ENCODE assay signal across 17 mouse cellular contexts in the genomic region with DNA sequence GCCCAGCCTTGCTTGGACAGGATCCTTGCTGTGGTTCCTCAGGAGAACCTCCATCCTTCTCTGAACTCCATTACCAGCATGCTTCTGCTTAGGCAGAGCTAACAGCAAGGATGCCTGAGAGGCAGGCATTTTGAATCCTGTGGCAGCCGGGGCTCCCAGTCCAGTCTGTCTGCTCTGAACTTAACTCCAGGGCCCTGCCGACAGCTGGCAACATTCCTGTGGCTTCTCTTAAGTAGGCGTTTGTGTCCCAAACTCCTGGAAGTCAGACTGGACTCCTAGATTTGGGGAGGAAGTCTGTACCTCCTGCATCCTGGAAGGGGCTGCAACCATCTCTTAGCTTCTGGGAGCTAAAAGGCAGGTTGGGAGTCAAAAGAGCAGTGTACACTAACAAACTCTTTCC. TPM values are rescaled to one million over a fixed set of nuclear protein-coding genes. Genes with fewer than 3 reads are reported as not detected.
DNase-seq lines count a peak whose midpoint lies in the region; ATAC-seq and TF ChIP-seq lines count a peak whose summit lies in the region.
"Had no signal": no experiment of that assay in that cellular context is flagged by ENCODE, and none has a peak within 500 bp of the region (broad histone marks: within the 10 kb centered on the region; RNA-seq: fewer than 3 reads in every experiment).

No protein-coding gene starts in this region.

- no peak for TF ChIP-seq POLR2A in lung, adult 2 months (IDR thresholded peaks at IDR 0.05; ENCODE audit: borderline replicate concordance, extremely low read depth, low read depth, low read length)

- intact Hi-C loops in gastrocnemius, postnatal 14 days (cut with DNase I; ENCODE audit: low total_unique reads): no loop called here
- intact Hi-C loops in gastrocnemius, postnatal 36 days (cut with DNase I): no loop called here

- H3K27me3 ChIP-seq in lung, embryonic 14.5 days (ENCODE audit: insufficient read depth, low read length): no peaks in the 10 kb centered on the region
- H3K27me3 ChIP-seq in limb, embryonic 11.5 days (ENCODE audit: control insufficient read depth, insufficient read depth, low read length): no peaks in the 10 kb centered on the region
- H3K27me3 ChIP-seq: heart, embryonic 12.5 days; Patski had no signal

- 36% methylated on average over 3 of the region's 3 CpGs for WGBS in lung, embryonic 14.5 days
- WGBS in lung, adult 2 months: 49% methylated on average over 3 of the region's 3 CpGs
- WGBS in limb, embryonic 11.5 days: 45% methylated on average over 3 of the region's 3 CpGs

- H3K9ac ChIP-seq in lung, embryonic 14.5 days: no peak overlapping the region; the same call in 1 of the 2 replicates
- no peak overlapping the region for H3K9ac ChIP-seq in limb, embryonic 11.5 days (ENCODE audit: low read length)
- H3K9ac ChIP-seq: heart, embryonic 12.5 days had no signal

- H3K4me2 ChIP-seq in lung, embryonic 14.5 days: no peak overlapping the region
- no peak overlapping the region for H3K4me2 ChIP-seq in limb, embryonic 11.5 days (ENCODE audit: low read depth, severe bottlenecking)
- H3K4me2 ChIP-seq: heart, embryonic 12.5 days had no signal

- H3K4me3 ChIP-seq in lung, embryonic 14.5 days (ENCODE audit: low read depth, low read length): no peak overlapping the region
- no peak overlapping the region for H3K4me3 ChIP-seq in lung, adult 2 months (replicated peaks; ENCODE audit: extremely low read depth, low read depth, low read length)
- no peak overlapping the region for H3K4me3 ChIP-seq in limb, embryonic 11.5 days (ENCODE audit: low read depth, low read length)
- H3K4me3 ChIP-seq: heart, embryonic 12.5 days; midbrain, embryonic 10.5 days had no signal

- no peaks in the 10 kb centered on the region for H3K9me3 ChIP-seq in lung, embryonic 14.5 days (ENCODE audit: low read depth, low read length)
- H3K9me3 ChIP-seq in limb, embryonic 11.5 days (ENCODE audit: control insufficient read depth, low read length): no peaks in the 10 kb centered on the region
- H3K9me3 ChIP-seq: heart, embryonic 12.5 days; midbrain, embryonic 10.5 days had no signal

- peak; percentile 36 for DNase-seq in gastrocnemius, postnatal 14 days
- no peak for DNase-seq in gastrocnemius, postnatal 36 days
- DNase-seq in lung, embryonic 14.5 days: peak; percentile 55
- no peak for DNase-seq in lung, adult 2 months
- DNase-seq in limb, embryonic 11.5 days (ENCODE audit: low spot score): peak; percentile 38
- peak; percentile 40 to 70 for DNase-seq in lung, postnatal 4 days
- no peak for DNase-seq in cerebellum, adult 18-20 months
- DNase-seq: cerebellum, postnatal 25 days; kidney, postnatal 25 days; right cerebral cortex, postnatal 14 days; thymus, postnatal 4 days had no signal

- H3K36me3 ChIP-seq in lung, embryonic 14.5 days (ENCODE audit: insufficient read depth): peaks cover 31% of the 10 kb centered on the region
- peaks cover 2% of the 10 kb centered on the region; the same call in 1 of the 2 replicates for H3K36me3 ChIP-seq in limb, embryonic 11.5 days (ENCODE audit: control insufficient read depth, insufficient read depth, low read length)

- ATAC-seq in lung, embryonic 14.5 days (ENCODE audit: insufficient read depth): no peak
- ATAC-seq in limb, embryonic 11.5 days (ENCODE audit: insufficient number of reproducible peaks, low FRiP score, low TSS enrichment, low read depth): no peak
- no peak for ATAC-seq in megakaryocyte, adult 5-6 weeks (ENCODE audit: poor library complexity, severe bottlenecking)
- ATAC-seq: inflammation-experienced regulatory T-cells, adult 6 months; Patski had no signal

- no peak for TF ChIP-seq CTCF in lung, embryonic 14.5 days (IDR thresholded peaks at IDR 0.05; ENCODE audit: low read depth)
- TF ChIP-seq CTCF in lung, adult 2 months (IDR thresholded peaks at IDR 0.05; ENCODE audit: insufficient read depth, low read length): no peak

- H3K27ac ChIP-seq in lung, embryonic 14.5 days (ENCODE audit: low read depth): peak overlapping the region; percentile 50; the same call in 1 of the 2 replicates
- H3K27ac ChIP-seq in limb, embryonic 11.5 days (replicated peaks; ENCODE audit: low read depth, low read length): peak overlapping the region; percentile 38
- H3K27ac ChIP-seq: midbrain, embryonic 10.5 days had no signal

- H3K4me1 ChIP-seq in lung, embryonic 14.5 days (ENCODE audit: insufficient read depth): peaks cover 5% of the 10 kb centered on the region
- peaks cover 16% of the 10 kb centered on the region for H3K4me1 ChIP-seq in lung, adult 2 months (ENCODE audit: control insufficient read depth, insufficient read depth, low read length)
- H3K4me1 ChIP-seq in limb, embryonic 11.5 days (ENCODE audit: control insufficient read depth, insufficient read depth, low read length): peaks cover 27% of the 10 kb centered on the region

RNA-seq across cellular contexts. Expression of a gene that starts 3.0 kb away (rescaled TPM):
- total RNA-seq in gastrocnemius, postnatal 14 days (2021): 10 to 100 TPM; 25.7 to 34.3 TPM
- total RNA-seq in gastrocnemius, postnatal 36 days (2021): 10 to 100 TPM; 12.9 to 16.0 TPM
- polyA plus RNA-seq in lung, embryonic 14.5 days (2014; fragmentation: Nextera tagmentation; extraction: Ambion mirVana): 16.6 and 20.0 TPM in 2 replicates
- polyA plus RNA-seq in lung, adult 2 months (2012; rRNA removed): 77.0 and 91.8 TPM in 2 replicates
- polyA plus RNA-seq in limb, embryonic 11.5 days (2014; fragmentation: Nextera tagmentation; extraction: Ambion mirVana): 14.6 and 14.7 TPM in 2 replicates
- total RNA-seq in megakaryocyte, adult 5-6 weeks (2015): not detected in 2 replicates
- 0.11 TPM in 1 of 2 replicates, not detected in the other for total RNA-seq in megakaryocyte, adult 5-6 weeks (2017)
- total RNA-seq: hematopoietic stem cell, adult 5-6 weeks had no signal
- polyA plus RNA-seq: inflammation-experienced regulatory T-cells, adult 6 months had no signal

Comparison
In these comparisons a context has a peak if more than half of its experiments do, and no peak if none do; other contexts are left out.
1. DNase-seq: peak in gastrocnemius, postnatal 14 days (single experiment), lung, embryonic 14.5 days (single experiment), limb, embryonic 11.5 days (single experiment) and lung, postnatal 4 days (2 of 2); none in gastrocnemius, postnatal 36 days (0 of 2), lung, adult 2 months (single experiment) and cerebellum, adult 18-20 months (0 of 2).
2. RNA of a gene that starts 3.0 kb away (total RNA-seq): 25.7 to 34.3 TPM in gastrocnemius, postnatal 14 days and 12.9 to 16.0 TPM in gastrocnemius, postnatal 36 days; 0.11 TPM in megakaryocyte, adult 5-6 weeks; every median in the first group is over 10 times any median in the second.